Comparison of ENCODE assay signal across 36 mouse cellular contexts in the genomic region with DNA sequence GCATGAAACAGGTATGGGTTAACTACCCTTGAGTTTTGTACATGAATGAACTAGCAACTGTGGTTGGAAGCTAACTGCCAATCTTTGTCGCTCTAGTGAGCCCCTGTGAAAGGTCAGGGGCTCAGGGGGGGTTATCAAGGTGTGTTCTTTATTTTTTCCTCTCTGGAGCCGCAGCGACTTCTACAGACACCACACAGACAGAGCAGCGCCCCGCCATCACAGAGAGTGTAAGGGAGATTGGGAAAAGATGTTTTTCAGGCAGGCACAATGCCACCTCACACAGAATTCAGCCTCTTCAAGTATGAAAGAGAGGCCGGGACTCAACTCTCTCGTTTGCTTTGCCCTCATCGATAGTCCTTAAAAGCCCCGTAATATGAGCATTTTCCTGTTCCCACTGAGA. TPM values are rescaled to one million over a fixed set of nuclear protein-coding genes. Genes with fewer than 3 reads are reported as not detected.
A peak's percentile ranks its signal among the peaks of the same experiment; 100 is the strongest.
DNase-seq lines count a peak whose midpoint lies in the region; TF ChIP-seq lines count a peak whose summit lies in the region.
"Had no signal": no experiment of that assay in that cellular context is flagged by ENCODE, and none has a peak within 500 bp of the region (broad histone marks: within the 10 kb centered on the region; RNA-seq: fewer than 3 reads in every experiment).

No protein-coding gene starts in this region.

- TF ChIP-seq CTCF in testis, adult 2 months (IDR thresholded peaks at IDR 0.05; ENCODE audit: control insufficient read depth, insufficient read depth, insufficient replicate concordance, low read depth, low read length): no peak

- H3K4me3 ChIP-seq in testis, adult 2 months (ENCODE audit: control insufficient read depth, low read depth, low read length): peak overlapping the region; percentile 4
- H3K4me3 ChIP-seq in ES-E14 (ENCODE audit: insufficient read depth in 1 of 2, low read depth in 1 of 2, low read length in 2 of 2, poor library complexity in 1 of 2, severe bottlenecking in 1 of 2): no peak overlapping the region
- H3K4me3 ChIP-seq: embryonic facial prominence, embryonic 10.5 days; embryonic facial prominence, embryonic 13.5 days; erythroblast, embryonic 14.5 days; forebrain, embryonic 12.5 days; forebrain, embryonic 15.5 days; heart, embryonic 12.5 days; heart, embryonic 15.5 days had no signal

- peak overlapping the region; percentile 31; the same call in 1 of the 2 replicates for H3K9ac ChIP-seq in ES-E14 (ENCODE audit: insufficient read depth, low read depth, low read length, poor library complexity, severe bottlenecking)
- H3K9ac ChIP-seq: embryonic facial prominence, embryonic 13.5 days; forebrain, embryonic 12.5 days; forebrain, embryonic 15.5 days; heart, embryonic 12.5 days; heart, embryonic 15.5 days; hindbrain, embryonic 14.5 days had no signal

- no peaks in the 10 kb centered on the region for H3K36me3 ChIP-seq in testis, adult 2 months (ENCODE audit: control insufficient read depth, insufficient read depth, low read length)
- no peaks in the 10 kb centered on the region for H3K36me3 ChIP-seq in ES-E14 (ENCODE audit: control insufficient read depth, insufficient read depth, low read length, poor library complexity, severe bottlenecking)
- H3K36me3 ChIP-seq: embryonic facial prominence, embryonic 10.5 days; embryonic facial prominence, embryonic 13.5 days; forebrain, embryonic 12.5 days; forebrain, embryonic 15.5 days; heart, embryonic 12.5 days; heart, embryonic 15.5 days had no signal

- intact Hi-C loops in gastrocnemius, postnatal 14 days (cut with DNase I; ENCODE audit: low total_unique reads): no loop called here

- H3K9me3 ChIP-seq in ES-E14 (ENCODE audit: control insufficient read depth, insufficient read depth, low read depth, low read length): no peaks in the 10 kb centered on the region
- H3K9me3 ChIP-seq: forebrain, embryonic 15.5 days had no signal

- no peak for DNase-seq in testis, postnatal 14 days (ENCODE audit: low spot score)
- DNase-seq in ES-E14 (ENCODE audit: low read depth, low spot score): no peak
- DNase-seq in ZHBTc4 (ENCODE audit: low read depth, low spot score): peak; percentile 51
- no peak for DNase-seq in cerebellum, adult 8-10 months
- DNase-seq in gastrocnemius, postnatal 14 days: no peak
- DNase-seq: adrenal gland, adult 2 months; adrenal gland, postnatal 14 days; B cell, adult 2 months; cerebellum, adult 11 months; cerebellum, adult 2 months; cerebellum, postnatal 10 days; cerebellum, postnatal 36 days; embryo, embryonic 11 days; gastrocnemius, postnatal 36 days; heart, adult 11 months; heart, postnatal 10 days; heart, postnatal 36 days; kidney, adult 2 months had no signal

- H3K27me3 ChIP-seq in testis, adult 2 months (ENCODE audit: control insufficient read depth, insufficient read depth, low read length): 0 out of 2 replicates have a peak, but pooled peaks cover 2% of the 10 kb centered on the region
- H3K27me3 ChIP-seq: embryonic facial prominence, embryonic 13.5 days; forebrain, embryonic 12.5 days; forebrain, embryonic 15.5 days; heart, embryonic 12.5 days; heart, embryonic 15.5 days had no signal

- peaks cover 12% of the 10 kb centered on the region for H3K4me1 ChIP-seq in testis, adult 2 months (ENCODE audit: control insufficient read depth, insufficient read depth, low read length)
- H3K4me1 ChIP-seq in ES-E14 (ENCODE audit: control insufficient read depth in 2 of 2, insufficient read depth in 2 of 2, low read length in 2 of 2, poor library complexity in 1 of 2): peaks cover 12 to 24% of the 10 kb centered on the region in 2 experiments; a peak in 3 of 4 replicates
- H3K4me1 ChIP-seq: embryonic facial prominence, embryonic 10.5 days; heart, embryonic 12.5 days; heart, embryonic 15.5 days had no signal

- in situ Hi-C loops in ES-E14 (cut with MboI; ENCODE audit: low sequenced_read_pairs in 2 of 2, unreplicated experiment in 2 of 2): no loop called here

- TF ChIP-seq POLR2A in testis, adult 2 months (IDR thresholded peaks at IDR 0.05; ENCODE audit: control insufficient read depth, low read depth, low read length): no peak

- no peak overlapping the region for H3K27ac ChIP-seq in testis, adult 2 months (ENCODE audit: control insufficient read depth, insufficient read depth, low read depth, low read length)
- no peak overlapping the region for H3K27ac ChIP-seq in ES-E14 (ENCODE audit: insufficient read depth, low read depth, low read length, poor library complexity, severe bottlenecking)
- H3K27ac ChIP-seq: embryonic facial prominence, embryonic 10.5 days; embryonic facial prominence, embryonic 13.5 days; forebrain, embryonic 12.5 days; forebrain, embryonic 15.5 days; heart, embryonic 15.5 days; hindbrain, embryonic 14.5 days had no signal

TF ChIP-seq in ES-E14, 5 proteins besides CTCF, POLR2A, EP300 and RAD21:
- TF ChIP-seq ZNF384 (IDR thresholded peaks at IDR 0.05; ENCODE audit: low read depth, low read length) (no peak), ZC3H11A (IDR thresholded peaks at IDR 0.05; ENCODE audit: borderline replicate concordance, low read depth, low read length) (no peak), MAFK (IDR thresholded peaks at IDR 0.05; ENCODE audit: insufficient read depth, low read depth, low read length) (no peak), CHD2 (IDR thresholded peaks at IDR 0.05; ENCODE audit: low read depth, low read length) (no peak), HCFC1 (IDR thresholded peaks at IDR 0.05; ENCODE audit: borderline replicate concordance, insufficient read depth, low read length) (no peak)

RNA-seq across cellular contexts. Expression of gene Sfta2, which starts 9.2 kb away (rescaled TPM):
- polyA plus RNA-seq in testis, adult 2 months (2012; rRNA removed): not detected in 2 replicates
- total RNA-seq in ES-E14 (2012; rRNA removed): 0.53 TPM in 1 of 2 replicates, not detected in the other
- not detected for total RNA-seq in gastrocnemius, postnatal 14 days (2021)
- total RNA-seq: adrenal gland, adult 2 months; adrenal gland, postnatal 14 days; adrenal gland, postnatal 4 days; CH12.LX; gastrocnemius, adult 8-10 months; gastrocnemius, postnatal 36 days; heart, adult 8-10 months; heart, postnatal 10 days; heart, postnatal 36 days; MEL had no signal
- polyA plus RNA-seq: adrenal gland, adult 2 months; cerebellum, adult 2 months; cortical plate, adult 2 months; embryonic facial prominence, embryonic 10.5 days; erythroblast, embryonic 14.5 days; forebrain, embryonic 12.5 days; forebrain, embryonic 15.5 days; heart, embryonic 12.5 days; hindbrain, embryonic 11.5 days; hindbrain, embryonic 14.5 days had no signal

RNA-seq across cellular contexts. Expression of gene 2300002M23Rik, which starts 24.9 kb away (rescaled TPM):
- polyA plus RNA-seq in testis, adult 2 months (2012; rRNA removed): 1.8 TPM in 1 of 2 replicates, not detected in the other
- 0.22 and 0.42 TPM in 2 replicates for total RNA-seq in ES-E14 (2012; rRNA removed)
- not detected for total RNA-seq in gastrocnemius, postnatal 14 days (2021)
- total RNA-seq: adrenal gland, adult 2 months; adrenal gland, postnatal 14 days; adrenal gland, postnatal 4 days; CH12.LX; gastrocnemius, adult 8-10 months; gastrocnemius, postnatal 36 days; heart, adult 8-10 months; heart, postnatal 10 days; heart, postnatal 36 days; MEL had no signal
- polyA plus RNA-seq: adrenal gland, adult 2 months; cerebellum, adult 2 months; cortical plate, adult 2 months; embryonic facial prominence, embryonic 10.5 days; erythroblast, embryonic 14.5 days; forebrain, embryonic 12.5 days; forebrain, embryonic 15.5 days; heart, embryonic 12.5 days; heart, embryonic 15.5 days; hindbrain, embryonic 11.5 days; hindbrain, embryonic 14.5 days; intestine, embryonic 14.5 days; intestine, postnatal 0 days had no signal

RNA-seq across cellular contexts. Expression of gene Gm9573, which starts 34.3 kb away (rescaled TPM):
- polyA plus RNA-seq in testis, adult 2 months (2012; rRNA removed): 0.36 TPM in 1 of 2 replicates, not detected in the other
- not detected in 2 replicates for total RNA-seq in ES-E14 (2012; rRNA removed)
- not detected for total RNA-seq in gastrocnemius, postnatal 14 days (2021)
- total RNA-seq: adrenal gland, adult 2 months; adrenal gland, postnatal 14 days; adrenal gland, postnatal 4 days; CH12.LX; gastrocnemius, adult 8-10 months; gastrocnemius, postnatal 36 days; heart, adult 8-10 months; heart, postnatal 10 days; heart, postnatal 36 days; MEL had no signal
- polyA plus RNA-seq: adrenal gland, adult 2 months; cerebellum, adult 2 months; embryonic facial prominence, embryonic 10.5 days; embryonic facial prominence, embryonic 13.5 days; erythroblast, embryonic 14.5 days; forebrain, embryonic 12.5 days; forebrain, embryonic 15.5 days; heart, embryonic 12.5 days; heart, embryonic 15.5 days; hindbrain, embryonic 11.5 days; hindbrain, embryonic 14.5 days; intestine, embryonic 14.5 days; intestine, postnatal 0 days; kidney, adult 2 months had no signal

RNA-seq across cellular contexts. Expression of gene Cdsn, which starts 40.2 kb away (rescaled TPM):
- polyA plus RNA-seq in testis, adult 2 months (2012; rRNA removed): 8.7 and 9.5 TPM in 2 replicates
- total RNA-seq in ES-E14 (2012; rRNA removed): 1.1 and 1.2 TPM in 2 replicates
- under 1 TPM; 0.09 to 0.29 TPM for total RNA-seq in gastrocnemius, postnatal 14 days (2021)
- total RNA-seq: gastrocnemius, postnatal 36 days had no signal
- polyA plus RNA-seq: embryonic facial prominence, embryonic 10.5 days; embryonic facial prominence, embryonic 13.5 days; erythroblast, embryonic 14.5 days; forebrain, embryonic 12.5 days had no signal

RNA-seq across cellular contexts. Expression of gene Mucl3, which starts 51.4 kb away (rescaled TPM):
- 0.10 and 0.11 TPM in 2 replicates for polyA plus RNA-seq in testis, adult 2 months (2012; rRNA removed)
- 0.85 and 1.1 TPM in 2 replicates for total RNA-seq in ES-E14 (2012; rRNA removed)
- not detected for total RNA-seq in gastrocnemius, postnatal 14 days (2021)
- total RNA-seq: adrenal gland, adult 2 months; adrenal gland, postnatal 14 days; gastrocnemius, adult 8-10 months; gastrocnemius, postnatal 36 days; heart, adult 8-10 months; heart, postnatal 10 days; heart, postnatal 36 days had no signal
- polyA plus RNA-seq: adrenal gland, adult 2 months; cerebellum, adult 2 months; erythroblast, embryonic 14.5 days; forebrain, embryonic 15.5 days; kidney, adult 2 months had no signal
